Mouse (Mus musculus) megakaryocyte, embryonic 14.5 days (primary cell): Measurements from ENCODE around the gene Med22.

Experiments
- FLI1 ChIP-seq: IDR thresholded peaks from 2 replicates; pipeline ENCODE4 v1.6.1; 2012; ENCODE audit warnings: low read length, inconsistent platforms, mixed read lengths
- GATA1 ChIP-seq: IDR thresholded peaks from 3 replicates; pipeline ENCODE4 v1.6.1; 2012; ENCODE audit warnings: mixed read lengths, low read length, inconsistent platforms, borderline replicate concordance

GRCm38 (mm10) chr2:26878571-26878970 is 31.9 kb downstream of the Med22 start:
- TF ChIP-seq GATA1 = no peak
- TF ChIP-seq FLI1 = no peak
